Mouse (Mus musculus): ENCODE measurements around the gene Apol9a. TPM values are rescaled to one million over a fixed set of nuclear protein-coding genes. Genes with fewer than 3 reads are reported as not detected.
A peak's percentile ranks its signal among the peaks of the same experiment; 100 is the strongest.

Gene Apol9a
- polyA plus RNA-seq, 1 experiment from 2014 or later: not detected

DNA sequence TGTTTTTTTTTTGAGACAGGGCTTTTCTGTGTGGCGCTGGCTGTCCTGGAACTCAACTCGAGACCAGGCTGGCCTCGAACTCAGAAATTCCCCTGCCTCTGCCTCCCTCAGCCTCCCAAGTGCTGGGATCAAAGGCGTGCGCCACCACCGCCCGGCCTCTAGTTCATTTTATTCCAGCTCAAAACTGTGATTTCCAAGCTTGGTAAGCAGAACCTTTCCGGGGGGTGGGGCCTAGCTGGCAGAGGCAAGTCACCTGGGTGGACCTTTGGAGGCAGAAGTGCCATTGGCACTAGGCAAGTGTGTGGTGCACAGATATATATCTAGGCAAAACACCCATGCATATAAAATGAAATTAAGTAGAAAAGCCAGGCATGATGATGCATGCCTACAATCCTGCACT lies 43.4 kb downstream of the Apol9a start:
- no peaks in the 10 kb centered on the region for H3K36me3 ChIP-seq (ENCODE audit: control insufficient read depth, insufficient read depth)
- peaks cover 3% of the 10 kb centered on the region; the same call in 1 of the 2 replicates for H3K27me3 ChIP-seq (ENCODE audit: control insufficient read depth, insufficient read depth, low read depth, low read length)
- H3K4me3 ChIP-seq (ENCODE audit: low read depth, low read length): no peak overlapping the region
- H3K9me3 ChIP-seq (replicated peaks; ENCODE audit: control insufficient read depth, low read length): no peaks in the 10 kb centered on the region
- H3K9ac ChIP-seq (ENCODE audit: low read depth, low read length): no peak overlapping the region
- H3K27ac ChIP-seq (ENCODE audit: low read length): no peak overlapping the region
- 38% methylated on average over 8 of the region's 8 CpGs for WGBS (ENCODE audit: insufficient replicate concordance)
- no peak overlapping the region for H3K4me2 ChIP-seq (ENCODE audit: low read depth, low read length)
- H3K4me1 ChIP-seq (ENCODE audit: control insufficient read depth, low read depth, low read length): no peaks in the 10 kb centered on the region
- ATAC-seq (ENCODE audit: low read depth): no peak

DNA sequence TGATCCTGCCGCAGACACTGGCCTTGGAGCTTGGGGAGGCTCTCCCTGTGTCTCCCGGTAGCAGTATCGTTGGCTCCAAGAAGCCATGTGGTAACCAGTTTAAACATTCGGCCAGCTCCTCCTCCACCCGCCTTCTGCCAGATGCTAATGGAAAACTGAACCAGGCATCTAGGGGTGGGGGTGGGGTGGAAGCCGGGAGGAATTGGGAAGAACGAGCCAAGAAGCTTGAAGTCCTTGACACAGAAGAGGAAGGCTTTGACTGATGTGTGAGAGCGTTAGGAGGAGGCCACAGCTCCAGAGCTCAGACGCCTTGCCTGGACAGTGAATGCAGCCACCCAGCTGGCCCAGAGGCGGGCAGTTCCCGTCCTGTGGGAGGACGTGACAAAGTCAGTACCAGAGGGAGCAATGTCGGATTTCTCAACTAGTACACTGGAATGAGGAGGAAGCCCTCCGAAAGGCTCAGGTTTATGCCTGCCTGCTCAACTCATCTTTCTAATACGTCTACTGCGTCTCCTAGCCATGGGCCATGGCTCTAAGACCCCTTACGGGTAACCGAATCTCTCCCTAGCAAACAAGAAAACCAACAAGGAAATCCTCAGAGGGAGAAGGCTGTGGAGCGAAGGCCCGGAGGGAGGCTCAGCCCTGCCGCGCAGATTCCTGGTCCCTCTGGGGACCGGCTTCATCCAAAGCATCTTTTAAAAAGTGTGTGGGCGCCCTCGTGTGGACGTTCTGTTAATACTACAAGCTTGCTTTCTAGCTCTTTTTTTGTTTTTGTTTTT lies 44.0 kb downstream of the Apol9a start:
- WGBS (ENCODE audit: insufficient replicate concordance): 5% methylated on average over 26 of the region's 26 CpGs
- H3K4me3 ChIP-seq (ENCODE audit: low read depth, low read length): peak overlapping the region; percentile 13; the same call in 1 of the 2 replicates
- H3K27me3 ChIP-seq (ENCODE audit: control insufficient read depth, insufficient read depth, low read depth, low read length): peaks cover 3% of the 10 kb centered on the region; the same call in 1 of the 2 replicates
- peak overlapping the region; percentile 37 for H3K27ac ChIP-seq (ENCODE audit: low read length)
- H3K9me3 ChIP-seq (replicated peaks; ENCODE audit: control insufficient read depth, low read length): no peaks in the 10 kb centered on the region
- H3K4me1 ChIP-seq (ENCODE audit: control insufficient read depth, low read depth, low read length): no peaks in the 10 kb centered on the region
- no peak overlapping the region for H3K9ac ChIP-seq (ENCODE audit: low read depth, low read length)
- peak; percentile 53; the same call in 1 of the 2 replicates for ATAC-seq (ENCODE audit: low read depth)
- peak overlapping the region; percentile 41 for H3K4me2 ChIP-seq (ENCODE audit: low read depth, low read length)
- H3K36me3 ChIP-seq (ENCODE audit: control insufficient read depth, insufficient read depth): no peaks in the 10 kb centered on the region

DNA sequence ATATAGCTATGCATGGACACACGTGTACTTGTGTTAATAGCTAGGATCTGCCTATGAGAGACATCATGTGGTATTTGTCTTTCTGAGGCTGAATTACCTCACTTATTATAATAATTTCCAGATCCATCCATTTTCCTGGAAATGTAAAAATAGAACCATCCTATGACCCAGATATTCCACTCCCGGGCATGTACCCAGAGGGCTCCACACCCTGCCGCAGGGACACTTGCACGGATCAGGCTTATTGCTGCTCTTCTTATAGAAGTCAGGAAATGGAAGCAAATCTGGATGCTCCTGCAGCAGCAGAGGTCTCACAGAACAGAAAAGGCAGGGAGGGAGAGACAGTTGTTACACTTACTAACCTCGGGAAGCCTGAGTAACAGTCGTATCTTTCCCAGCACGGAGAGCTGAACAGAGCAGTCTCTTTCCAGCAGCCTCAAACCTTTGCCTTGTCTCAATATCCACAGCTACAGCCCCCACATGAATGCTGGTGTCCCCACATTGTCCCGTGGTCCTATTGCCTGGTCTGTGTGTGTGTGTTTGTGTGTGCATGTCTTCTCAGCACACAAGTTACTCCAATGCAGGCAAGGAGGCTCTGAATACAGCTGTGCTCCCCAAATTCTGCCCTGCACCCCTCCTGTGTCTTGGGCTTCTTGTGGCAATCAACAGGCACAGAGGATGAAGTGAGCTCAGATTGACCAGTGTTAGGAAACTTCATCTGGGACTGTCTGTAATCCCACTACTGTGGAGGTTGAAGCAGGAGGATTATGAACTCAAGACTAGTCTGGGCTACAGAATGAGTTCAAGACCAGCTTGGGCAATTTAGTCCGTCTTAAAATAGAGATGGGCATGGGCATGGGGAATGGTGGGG lies 45.0 kb downstream of the Apol9a start:
- Histone ChIP-seq H3K4me3 (ENCODE audit: low read depth, low read length) (no peak overlapping the region), H3K36me3 (ENCODE audit: control insufficient read depth, insufficient read depth) (no peaks in the 10 kb centered on the region), H3K4me1 (ENCODE audit: control insufficient read depth, low read depth, low read length) (no peaks in the 10 kb centered on the region), H3K4me2 (ENCODE audit: low read depth, low read length) (no peak overlapping the region), H3K9ac (ENCODE audit: low read depth, low read length) (no peak overlapping the region), H3K9me3 (replicated peaks; ENCODE audit: control insufficient read depth, low read length) (no peaks in the 10 kb centered on the region), H3K27ac (ENCODE audit: low read length) (no peak overlapping the region), H3K27me3 (ENCODE audit: control insufficient read depth, insufficient read depth, low read depth, low read length) (peaks cover 3% of the 10 kb centered on the region; the same call in 1 of the 2 replicates)
- WGBS (ENCODE audit: insufficient replicate concordance): 47% methylated on average over 9 of the region's 9 CpGs
- ATAC-seq (ENCODE audit: low read depth): no peak

DNA sequence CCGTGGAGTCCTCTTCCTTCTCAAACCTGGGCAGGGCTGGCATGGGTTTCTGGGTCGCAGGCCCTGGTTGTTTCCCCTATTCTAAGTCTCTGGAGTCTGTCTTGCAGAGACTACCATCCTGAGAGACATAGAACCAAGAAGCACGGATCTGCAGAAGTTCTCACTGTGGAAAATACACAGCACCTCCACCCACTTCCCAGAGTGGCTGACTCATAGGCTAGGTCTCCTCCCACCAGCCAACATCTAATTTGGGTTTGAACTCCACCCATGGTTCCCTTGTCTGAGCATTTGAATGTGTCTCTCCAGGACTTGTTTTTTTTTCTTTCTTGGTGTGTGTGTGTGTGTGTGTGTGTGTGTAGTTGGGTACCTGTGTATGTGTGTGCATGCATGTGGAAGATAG lies 46.9 kb downstream of the Apol9a start:
- no peak overlapping the region for H3K4me3 ChIP-seq (ENCODE audit: low read depth, low read length)
- no peak overlapping the region for H3K9ac ChIP-seq (ENCODE audit: low read depth, low read length)
- H3K27me3 ChIP-seq (ENCODE audit: control insufficient read depth, insufficient read depth, low read depth, low read length): peaks cover 6% of the 10 kb centered on the region
- WGBS (ENCODE audit: insufficient replicate concordance): 40% methylated on average over 3 of the region's 3 CpGs
- H3K9me3 ChIP-seq (replicated peaks; ENCODE audit: control insufficient read depth, low read length): no peaks in the 10 kb centered on the region
- H3K4me1 ChIP-seq (ENCODE audit: control insufficient read depth, low read depth, low read length): no peaks in the 10 kb centered on the region
- no peak overlapping the region for H3K4me2 ChIP-seq (ENCODE audit: low read depth, low read length)
- no peak overlapping the region for H3K27ac ChIP-seq (ENCODE audit: low read length)
- H3K36me3 ChIP-seq (ENCODE audit: control insufficient read depth, insufficient read depth): no peaks in the 10 kb centered on the region
- no peak for ATAC-seq (ENCODE audit: low read depth)

DNA sequence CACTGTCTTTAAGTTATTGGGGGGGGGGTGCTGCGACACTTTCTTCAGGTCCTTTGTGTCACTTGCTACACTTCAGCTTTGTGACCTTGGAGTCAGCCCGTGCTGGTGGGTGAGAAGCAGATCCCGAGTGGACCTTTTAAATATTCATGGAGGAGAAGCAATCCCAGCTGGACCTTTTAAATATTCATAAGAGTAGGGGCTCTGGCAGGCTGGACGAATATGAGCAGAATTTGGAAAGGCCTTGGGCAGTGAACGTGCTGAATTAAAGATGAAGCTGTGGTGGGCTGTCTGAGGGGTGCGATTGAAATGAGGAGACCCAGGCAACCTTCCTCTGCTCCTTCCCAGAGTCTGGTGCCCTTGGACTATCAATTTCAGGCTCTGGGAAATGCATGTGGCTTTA lies 47.4 kb downstream of the Apol9a start:
- 49% methylated on average over 6 of the region's 6 CpGs for WGBS (ENCODE audit: insufficient replicate concordance)
- no peak overlapping the region for H3K4me3 ChIP-seq (ENCODE audit: low read depth, low read length)
- H3K36me3 ChIP-seq (ENCODE audit: control insufficient read depth, insufficient read depth): no peaks in the 10 kb centered on the region
- H3K4me2 ChIP-seq (ENCODE audit: low read depth, low read length): no peak overlapping the region
- H3K9ac ChIP-seq (ENCODE audit: low read depth, low read length): no peak overlapping the region
- no peak for ATAC-seq (ENCODE audit: low read depth)
- H3K27ac ChIP-seq (ENCODE audit: low read length): no peak overlapping the region
- H3K9me3 ChIP-seq (replicated peaks; ENCODE audit: control insufficient read depth, low read length): no peaks in the 10 kb centered on the region
- H3K4me1 ChIP-seq (ENCODE audit: control insufficient read depth, low read depth, low read length): no peaks in the 10 kb centered on the region
- peaks cover 6% of the 10 kb centered on the region for H3K27me3 ChIP-seq (ENCODE audit: control insufficient read depth, insufficient read depth, low read depth, low read length)

DNA sequence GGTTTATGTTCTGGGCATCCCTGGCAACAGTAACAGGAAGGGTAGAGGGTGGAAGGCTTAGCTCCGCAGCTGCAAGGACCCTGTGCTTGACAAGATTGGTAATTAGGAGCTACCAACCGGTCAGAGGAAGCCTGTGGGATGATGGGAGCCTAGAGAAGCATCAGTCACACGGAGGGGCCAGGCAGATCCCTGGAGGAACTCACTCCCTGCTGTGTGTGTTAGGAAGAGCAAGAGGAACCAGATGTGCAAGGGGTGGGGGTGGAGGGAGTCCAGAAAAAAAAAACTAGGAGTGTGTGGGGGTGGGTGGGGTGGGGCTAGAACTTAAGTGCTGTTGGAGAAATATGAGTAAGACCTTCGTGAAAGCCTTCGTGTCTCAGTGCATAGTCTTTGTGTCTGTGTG lies 48.0 kb downstream of the Apol9a start:
- Histone ChIP-seq H3K9me3 (replicated peaks; ENCODE audit: control insufficient read depth, low read length) (no peaks in the 10 kb centered on the region), H3K4me3 (ENCODE audit: low read depth, low read length) (no peak overlapping the region), H3K4me1 (ENCODE audit: control insufficient read depth, low read depth, low read length) (no peaks in the 10 kb centered on the region; the same call in 1 of the 2 replicates), H3K27ac (ENCODE audit: low read length) (no peak overlapping the region), H3K36me3 (ENCODE audit: control insufficient read depth, insufficient read depth) (no peaks in the 10 kb centered on the region), H3K9ac (ENCODE audit: low read depth, low read length) (no peak overlapping the region), H3K27me3 (ENCODE audit: control insufficient read depth, insufficient read depth, low read depth, low read length) (peaks cover 6% of the 10 kb centered on the region), H3K4me2 (ENCODE audit: low read depth, low read length) (no peak overlapping the region)
- ATAC-seq (ENCODE audit: low read depth): no peak
- 22% methylated on average over 5 of the region's 5 CpGs for WGBS (ENCODE audit: insufficient replicate concordance)

DNA sequence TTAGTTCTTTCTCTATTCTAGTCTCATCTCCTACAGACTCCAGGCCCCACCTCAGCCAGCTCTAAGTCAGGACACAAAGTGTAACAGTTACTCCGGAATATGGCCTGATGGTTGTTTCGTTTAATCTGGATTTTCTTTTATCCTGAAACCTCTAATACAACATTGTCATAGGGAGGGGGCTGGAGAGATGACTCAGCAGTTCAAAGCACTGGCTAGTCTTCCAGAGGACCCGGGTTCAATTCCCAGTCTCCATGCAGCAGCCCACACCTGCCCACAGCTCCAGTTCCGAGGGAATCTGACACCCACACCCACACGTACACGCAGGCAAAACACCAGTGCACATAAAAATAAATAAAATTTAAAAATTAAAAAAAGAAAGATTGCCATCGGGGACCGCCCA lies 51.0 kb downstream of the Apol9a start:
- peaks cover 3% of the 10 kb centered on the region; the same call in 1 of the 2 replicates for H3K27me3 ChIP-seq (ENCODE audit: control insufficient read depth, insufficient read depth, low read depth, low read length)
- H3K4me3 ChIP-seq (ENCODE audit: low read depth, low read length): no peak overlapping the region
- H3K36me3 ChIP-seq (ENCODE audit: control insufficient read depth, insufficient read depth): no peaks in the 10 kb centered on the region
- H3K4me2 ChIP-seq (ENCODE audit: low read depth, low read length): no peak overlapping the region
- no peak for ATAC-seq (ENCODE audit: low read depth)
- no peaks in the 10 kb centered on the region for H3K9me3 ChIP-seq (replicated peaks; ENCODE audit: control insufficient read depth, low read length)
- H3K9ac ChIP-seq (ENCODE audit: low read depth, low read length): no peak overlapping the region
- WGBS (ENCODE audit: insufficient replicate concordance): 70% methylated on average over 8 of the region's 8 CpGs
- no peak overlapping the region for H3K27ac ChIP-seq (ENCODE audit: low read length)
- no peaks in the 10 kb centered on the region; the same call in 1 of the 2 replicates for H3K4me1 ChIP-seq (ENCODE audit: control insufficient read depth, low read depth, low read length)

DNA sequence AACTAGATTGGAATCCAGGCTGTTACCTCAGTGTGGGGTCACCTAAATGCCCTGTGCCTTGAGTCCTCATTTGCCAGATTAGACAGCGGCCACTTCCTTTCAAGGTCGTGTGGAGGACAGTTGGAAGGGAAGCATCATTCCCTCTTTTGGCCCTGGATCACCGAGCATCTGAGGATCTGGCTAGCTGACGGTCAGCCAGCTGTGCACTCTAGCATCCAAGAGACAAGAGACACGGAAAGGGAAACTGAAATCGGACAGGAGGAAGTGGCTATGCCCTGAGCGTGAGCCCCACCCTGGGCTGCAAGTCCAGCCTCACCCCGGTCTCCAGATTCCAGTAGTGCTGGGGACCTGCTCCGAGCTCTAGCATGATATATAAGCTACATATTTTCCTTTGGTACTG lies 51.4 kb downstream of the Apol9a start:
- H3K9me3 ChIP-seq (replicated peaks; ENCODE audit: control insufficient read depth, low read length): no peaks in the 10 kb centered on the region
- H3K27me3 ChIP-seq (ENCODE audit: control insufficient read depth, insufficient read depth, low read depth, low read length): peaks cover 3% of the 10 kb centered on the region; the same call in 1 of the 2 replicates
- H3K27ac ChIP-seq (ENCODE audit: low read length): no peak overlapping the region
- H3K36me3 ChIP-seq (ENCODE audit: control insufficient read depth, insufficient read depth): no peaks in the 10 kb centered on the region
- no peak overlapping the region for H3K4me2 ChIP-seq (ENCODE audit: low read depth, low read length)
- peaks cover 2% of the 10 kb centered on the region; the same call in 1 of the 2 replicates for H3K4me1 ChIP-seq (ENCODE audit: control insufficient read depth, low read depth, low read length)
- H3K9ac ChIP-seq (ENCODE audit: low read depth, low read length): no peak overlapping the region
- 52% methylated on average over 9 of the region's 9 CpGs for WGBS (ENCODE audit: insufficient replicate concordance)
- no peak overlapping the region for H3K4me3 ChIP-seq (ENCODE audit: low read depth, low read length)
- ATAC-seq (ENCODE audit: low read depth): no peak
